Mouse (Mus musculus): ENCODE measurements at regions not wholly inside any gene's neighbourhood (a gene's known extent, or its start where the extent isn't known, plus 50 kb on each side); places are given as distances from the start of the nearest gene placed in this dataset.
"Not testable (repeated sequence)": the region's sequence is repeated elsewhere in the genome, so short reads cannot be mapped to it uniquely, and the experiment has no call there.

DNA sequence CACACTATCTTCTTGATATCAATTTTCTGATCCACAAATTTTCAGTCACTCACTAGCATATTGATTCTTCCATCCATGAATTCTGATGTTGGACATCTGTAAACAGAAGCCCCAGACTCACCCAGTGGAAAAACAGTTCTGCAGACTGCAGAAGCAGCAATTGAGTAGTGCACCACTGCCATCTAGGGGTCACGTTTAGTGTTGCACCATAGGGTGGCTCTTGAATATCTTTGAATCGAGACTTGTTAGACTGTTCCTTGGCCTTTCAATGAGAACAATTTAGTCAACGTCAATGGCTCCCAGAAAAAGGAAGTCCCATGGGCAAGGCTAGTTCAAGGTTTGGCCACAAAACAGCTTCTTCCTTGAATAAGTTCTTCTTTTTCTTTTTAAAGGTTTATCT lies 828.1 kb downstream of the Gm10330 start:
- not testable (repeated sequence) for H3K4me2 ChIP-seq; H3K4me3 ChIP-seq (replicated peaks); H3K4me1 ChIP-seq; H3K27me3 ChIP-seq; H3K36me3 ChIP-seq; H3K27ac ChIP-seq; H3K9me3 ChIP-seq (replicated peaks); H3K9ac ChIP-seq; ATAC-seq (replicated peaks; ENCODE audit: low FRiP score)
- WGBS, result 58% methylated on average over 3 of the region's 3 CpGs

DNA sequence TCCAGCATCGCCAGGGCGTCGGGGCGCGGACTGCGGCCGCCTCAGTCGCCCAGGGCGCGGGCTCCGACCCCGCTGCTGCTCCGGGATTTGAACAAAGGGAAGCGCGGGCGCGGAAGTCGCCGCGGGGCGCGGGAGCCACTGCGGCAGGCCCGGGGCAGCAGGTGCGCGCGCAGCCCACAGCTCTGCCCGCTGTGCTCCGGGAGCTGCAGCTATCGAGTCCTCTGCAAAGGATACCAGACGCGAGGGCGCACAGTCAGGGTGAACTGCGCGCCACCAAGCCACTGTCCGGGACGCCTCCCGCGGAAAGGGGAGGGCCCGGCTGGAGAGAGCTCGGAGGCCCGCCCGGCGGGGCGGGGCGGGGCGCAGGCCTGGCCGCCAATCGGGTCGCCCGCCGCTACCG lies 873.9 kb downstream of the Gm10330 start:
- H3K9ac ChIP-seq, result peak overlapping the region; percentile 38
- not testable (repeated sequence) for H3K9me3 ChIP-seq (replicated peaks); H3K4me1 ChIP-seq; H3K36me3 ChIP-seq; H3K27me3 ChIP-seq
- H3K4me2 ChIP-seq, result peak overlapping the region; percentile 71
- H3K27ac ChIP-seq, result peak overlapping the region; percentile 48; the same call in 1 of the 2 replicates
- under 1% methylated on average over 53 of the region's 53 CpGs for WGBS
- peak overlapping the region; percentile 59 for H3K4me3 ChIP-seq (replicated peaks)
- peak; percentile 80; the same call in 1 of the 2 replicates for ATAC-seq (replicated peaks; ENCODE audit: low FRiP score)
